Mouse (Mus musculus) MEL (cell line): ENCODE data around the gene Tmcc3.

Experiments
- CTCF ChIP-seq, 3 experiments: IDR thresholded peaks in 2 of 3; conservative IDR thresholded peaks in 1 of 3; 2 replicates each; pipeline ENCODE4 v1.5.1; 2011 to 2012; ENCODE audit warnings: low read length in 3 of 3, low read depth in 2 of 3, mild to moderate bottlenecking in 2 of 3, improper control_type of control experiment in 1 of 3, inconsistent platforms in 1 of 3, mixed read lengths in 1 of 3, moderate library complexity in 1 of 3; ENCODE audit not compliant: control insufficient read depth in 1 of 3, insufficient read depth in 1 of 3, poor library complexity in 1 of 3, severe bottlenecking in 1 of 3
- GATA1 ChIP-seq: IDR thresholded peaks from 2 replicates; pipeline ENCODE4 v1.6.1; 2011; ENCODE audit warnings: low read depth, low read length, improper control_type of control experiment
- POLR2AphosphoS5 ChIP-seq: IDR thresholded peaks from 2 replicates; pipeline ENCODE4 v1.6.1; 2012; ENCODE audit warnings: low read depth, borderline replicate concordance, mild to moderate bottlenecking, inconsistent platforms, low read length, moderate library complexity, mixed read lengths
- RAD21 ChIP-seq: IDR thresholded peaks from 2 replicates; pipeline ENCODE4 v1.6.1; 2011; ENCODE audit warnings: mild to moderate bottlenecking, low read depth, low read length, improper control_type of control experiment
- UBTF ChIP-seq: IDR thresholded peaks from 2 replicates; pipeline ENCODE4 v1.6.1; 2012; ENCODE audit warnings: low read depth, mild to moderate bottlenecking, inconsistent platforms, low read length, improper control_type of control experiment, moderate library complexity, borderline replicate concordance; ENCODE audit not compliant: insufficient read depth
- USF2 ChIP-seq, 2 experiments: IDR thresholded peaks; 2 replicates each; pipeline ENCODE4 v1.6.1; 2011 to 2012; ENCODE audit warnings: improper control_type of control experiment in 2 of 2, low read length in 2 of 2, borderline replicate concordance in 1 of 2, inconsistent platforms in 1 of 2, low read depth in 1 of 2, mild to moderate bottlenecking in 1 of 2; ENCODE audit not compliant: insufficient read depth in 1 of 2
- ZC3H11A ChIP-seq: IDR thresholded peaks from 2 replicates; pipeline ENCODE4 v1.6.1; 2012; ENCODE audit warnings: low read depth, mild to moderate bottlenecking, inconsistent platforms, low read length, improper control_type of control experiment

GRCm38 (mm10) chr10:94495496-94496235 lies 183.9 kb downstream of the Tmcc3 start:
- no peak for TF ChIP-seq GATA1
- no peak for TF ChIP-seq CTCF (IDR thresholded peaks at IDR 0.05 in 2 of 3, conservative IDR thresholded peaks at IDR 0.05 in 1 of 3; ENCODE audit: control insufficient read depth in 1 of 3, insufficient read depth in 1 of 3, low read depth in 2 of 3, low read length in 3 of 3, poor library complexity in 1 of 3, severe bottlenecking in 1 of 3)
- TF ChIP-seq POLR2AphosphoS5, result no peak
- TF ChIP-seq RAD21, result no peak
- TF ChIP-seq ZC3H11A, result no peak
- TF ChIP-seq USF2 (IDR thresholded peaks at IDR 0.05; ENCODE audit: borderline replicate concordance in 1 of 2, insufficient read depth in 1 of 2, low read depth in 1 of 2, low read length in 2 of 2), result no peak
- no peak for TF ChIP-seq UBTF
